Mouse (Mus musculus): Measurements from ENCODE around the gene Nmbr. TPM values are rescaled to one million over a fixed set of nuclear protein-coding genes. Genes with fewer than 3 reads are reported as not detected.

The Nmbr gene
- polyA plus RNA-seq (2015; fragmentation: Nextera tagmentation; extraction: Ambion mirVana) = 1.3 and 1.8 TPM in 2 replicates

DNA sequence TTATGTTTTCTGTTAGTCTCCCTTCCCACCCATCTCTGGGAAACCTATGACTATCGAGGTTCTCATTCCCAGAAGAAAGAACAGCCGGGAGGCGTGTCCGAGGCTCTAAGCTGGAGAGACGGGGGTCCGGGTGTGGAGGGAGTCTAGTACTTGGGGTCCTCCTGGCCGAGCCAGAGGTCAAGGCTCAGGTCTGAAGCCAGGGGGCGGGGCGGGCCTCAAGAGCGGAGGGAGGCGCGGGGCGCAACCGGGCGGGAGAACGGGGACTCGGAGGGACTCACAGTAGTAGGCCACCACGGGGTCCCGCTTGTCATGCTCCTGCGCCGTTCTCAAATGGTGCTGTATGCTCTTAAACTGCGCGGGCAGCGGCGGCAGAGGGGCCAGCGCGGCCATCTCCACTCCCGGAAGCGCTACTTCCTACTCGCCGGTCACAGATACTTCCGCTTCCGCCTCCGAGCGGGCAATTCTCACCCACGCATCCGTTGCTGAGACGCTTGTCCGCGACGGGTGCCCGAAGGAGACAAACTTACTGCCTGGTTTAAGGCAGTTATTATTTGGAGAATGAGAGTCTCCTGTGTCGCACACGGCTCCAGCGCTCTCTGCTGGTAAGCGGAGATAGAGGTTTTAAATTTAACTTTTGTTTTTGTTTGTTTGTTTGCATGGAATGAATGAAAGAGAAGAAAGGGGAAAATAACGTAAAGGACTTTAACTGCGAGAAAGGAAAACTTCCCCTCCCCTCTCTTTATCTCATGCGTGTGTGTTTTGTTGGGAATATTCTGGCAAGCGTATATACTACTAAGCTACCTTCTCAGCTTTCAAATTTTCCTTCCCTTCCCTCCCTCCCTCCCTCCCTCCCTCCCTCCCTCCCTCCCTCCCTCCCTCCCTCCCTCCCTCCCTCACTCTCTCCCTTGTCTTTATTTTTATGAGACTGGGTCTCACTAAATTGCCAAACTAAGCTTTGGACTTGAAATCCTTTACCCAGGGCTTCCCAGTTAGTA lies at the start of gene Nmbr, which contains the start of gene Vta1:
Nmbr (plus strand) TSS at position 520 of the 995 bp plus-strand sequence.
Vta1 (minus strand) TSS at position 489 of the 995 bp plus-strand sequence.
- peaks cover 17% of the 10 kb centered on the region for H3K4me1 ChIP-seq (replicated peaks; ENCODE audit: control insufficient read depth, insufficient read depth, low read length)

DNA sequence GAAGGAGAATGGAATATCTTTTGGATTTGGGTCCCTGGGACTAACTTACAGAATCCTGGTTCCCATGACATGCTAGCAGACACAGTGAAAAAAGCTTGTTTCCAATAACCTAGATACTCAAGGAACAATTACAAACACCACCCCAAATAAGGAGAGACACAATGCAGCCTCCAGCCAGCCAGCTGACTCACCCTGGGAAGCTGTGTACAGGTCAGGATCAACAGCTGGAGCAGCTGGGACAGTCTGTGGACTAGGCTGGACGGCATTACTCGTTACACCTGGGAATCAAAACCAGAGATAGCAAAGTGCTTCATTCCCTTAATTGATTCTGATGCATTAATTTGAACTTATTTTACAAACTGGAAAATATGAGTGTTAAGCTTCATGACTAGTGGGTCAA lies 44.5 kb upstream of the Nmbr start:
- 90% methylated on average over 2 of the region's 2 CpGs for WGBS
- no peak overlapping the region for H3K4me2 ChIP-seq (ENCODE audit: low read length)
- no peaks in the 10 kb centered on the region for H3K27me3 ChIP-seq (replicated peaks; ENCODE audit: control insufficient read depth, insufficient read depth, low read length)
- peaks cover 10% of the 10 kb centered on the region for H3K36me3 ChIP-seq (ENCODE audit: control insufficient read depth, insufficient read depth)
- H3K9me3 ChIP-seq (ENCODE audit: control insufficient read depth, low read length) = no peaks in the 10 kb centered on the region
- no peak overlapping the region for H3K9ac ChIP-seq (replicated peaks; ENCODE audit: low read depth, low read length)
- no peaks in the 10 kb centered on the region for H3K4me1 ChIP-seq (replicated peaks; ENCODE audit: control insufficient read depth, insufficient read depth, low read length)
- no peak for ATAC-seq
- no peak overlapping the region for H3K27ac ChIP-seq (ENCODE audit: low read length)
- no peak overlapping the region for H3K4me3 ChIP-seq (replicated peaks; ENCODE audit: low read length)

More for the DNA sequence above, at the start of gene Nmbr, which contains the start of gene Vta1:
- no peaks in the 10 kb centered on the region for H3K9me3 ChIP-seq (ENCODE audit: control insufficient read depth, low read length)
- under 1% methylated on average over 50 of the region's 50 CpGs for WGBS
- peak; percentile 97 for ATAC-seq
- H3K4me3 ChIP-seq (replicated peaks; ENCODE audit: low read length) = peak within 1 kb of the TSS; percentile 88
- H3K27ac ChIP-seq (ENCODE audit: low read length) = peak within 1 kb of the TSS; percentile 66
- H3K4me2 ChIP-seq (ENCODE audit: low read length) = peak within 1 kb of the TSS; percentile 71
- peak within 1 kb of the TSS; percentile 83 for H3K9ac ChIP-seq (replicated peaks; ENCODE audit: low read depth, low read length)
- H3K27me3 ChIP-seq (replicated peaks; ENCODE audit: control insufficient read depth, insufficient read depth, low read length) = no peaks in the 10 kb centered on the region
- no peaks in the 10 kb centered on the region for H3K36me3 ChIP-seq (ENCODE audit: control insufficient read depth, insufficient read depth)

DNA sequence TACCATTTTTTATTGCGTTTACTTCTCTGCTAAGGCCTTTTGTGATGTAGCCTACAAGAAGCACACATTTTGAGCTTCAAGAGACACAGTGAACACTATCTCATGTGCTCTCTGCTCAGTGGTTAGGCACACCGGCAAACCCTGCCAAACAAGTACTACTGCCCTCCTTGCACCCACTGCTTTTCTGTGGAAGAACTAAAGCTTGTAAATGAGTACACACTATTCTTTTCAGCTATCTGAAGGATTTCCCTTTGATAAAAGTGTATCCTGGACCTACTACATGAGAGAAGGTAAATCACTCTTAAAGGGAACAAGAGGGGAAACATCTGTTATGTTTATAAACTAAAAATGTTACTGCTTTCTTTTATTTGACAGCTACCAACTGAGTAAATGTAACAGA lies 39.2 kb upstream of the Nmbr start:
- Histone ChIP-seq H3K36me3 (ENCODE audit: control insufficient read depth, insufficient read depth) (peaks cover 10% of the 10 kb centered on the region; the same call in 1 of the 2 replicates), H3K9me3 (ENCODE audit: control insufficient read depth, low read length) (no peaks in the 10 kb centered on the region), H3K9ac (replicated peaks; ENCODE audit: low read depth, low read length) (no peak overlapping the region), H3K27me3 (replicated peaks; ENCODE audit: control insufficient read depth, insufficient read depth, low read length) (no peaks in the 10 kb centered on the region), H3K4me1 (replicated peaks; ENCODE audit: control insufficient read depth, insufficient read depth, low read length) (no peaks in the 10 kb centered on the region), H3K4me2 (ENCODE audit: low read length) (no peak overlapping the region), H3K4me3 (replicated peaks; ENCODE audit: low read length) (no peak overlapping the region), H3K27ac (ENCODE audit: low read length) (no peak overlapping the region)
- whole genome bisulfite sequencing = 93% methylated on average over 2 of the region's 2 CpGs
- ATAC-seq = no peak

GRCm38 (mm10) chr10:14685663-14686062 lies 19.7 kb upstream of the Nmbr start:
- WGBS = 96% methylated on average over 1 of the region's 1 CpGs
- H3K27ac ChIP-seq (ENCODE audit: low read length) = no peak overlapping the region
- H3K9me3 ChIP-seq (ENCODE audit: control insufficient read depth, low read length) = 0 out of 2 replicates have a peak, but pooled peaks cover 2% of the 10 kb centered on the region
- no peak overlapping the region for H3K4me2 ChIP-seq (ENCODE audit: low read length)
- ATAC-seq = no peak
- no peaks in the 10 kb centered on the region for H3K27me3 ChIP-seq (replicated peaks; ENCODE audit: control insufficient read depth, insufficient read depth, low read length)
- no peak overlapping the region for H3K9ac ChIP-seq (replicated peaks; ENCODE audit: low read depth, low read length)
- H3K4me1 ChIP-seq (replicated peaks; ENCODE audit: control insufficient read depth, insufficient read depth, low read length) = no peaks in the 10 kb centered on the region
- H3K36me3 ChIP-seq (ENCODE audit: control insufficient read depth, insufficient read depth) = peaks cover 15% of the 10 kb centered on the region; the same call in 1 of the 2 replicates
- no peak overlapping the region for H3K4me3 ChIP-seq (replicated peaks; ENCODE audit: low read length)

GRCm38 (mm10) chr10:14688785-14689442 lies 16.5 kb upstream of the Nmbr start:
- no peak overlapping the region for H3K9ac ChIP-seq (replicated peaks; ENCODE audit: low read depth, low read length)
- H3K4me1 ChIP-seq (replicated peaks; ENCODE audit: control insufficient read depth, insufficient read depth, low read length) = 0 out of 2 replicates have a peak, but pooled peaks cover 3% of the 10 kb centered on the region
- no peak for ATAC-seq
- H3K9me3 ChIP-seq (ENCODE audit: control insufficient read depth, low read length) = 0 out of 2 replicates have a peak, but pooled peaks cover 2% of the 10 kb centered on the region
- H3K4me2 ChIP-seq (ENCODE audit: low read length) = no peak overlapping the region
- WGBS = 96% methylated on average over 6 of the region's 6 CpGs
- H3K27ac ChIP-seq (ENCODE audit: low read length) = no peak overlapping the region
- no peak overlapping the region for H3K4me3 ChIP-seq (replicated peaks; ENCODE audit: low read length)
- peaks cover 12% of the 10 kb centered on the region; the same call in 1 of the 2 replicates for H3K36me3 ChIP-seq (ENCODE audit: control insufficient read depth, insufficient read depth)
- no peaks in the 10 kb centered on the region for H3K27me3 ChIP-seq (replicated peaks; ENCODE audit: control insufficient read depth, insufficient read depth, low read length)

GRCm38 (mm10) chr10:14690349-14690748 lies 15.0 kb upstream of the Nmbr start:
- peaks cover 12% of the 10 kb centered on the region; the same call in 1 of the 2 replicates for H3K36me3 ChIP-seq (ENCODE audit: control insufficient read depth, insufficient read depth)
- H3K9me3 ChIP-seq (ENCODE audit: control insufficient read depth, low read length) = 0 out of 2 replicates have a peak, but pooled peaks cover 2% of the 10 kb centered on the region
- no peak overlapping the region for H3K27ac ChIP-seq (ENCODE audit: low read length)
- H3K4me1 ChIP-seq (replicated peaks; ENCODE audit: control insufficient read depth, insufficient read depth, low read length) = 0 out of 2 replicates have a peak, but pooled peaks cover 3% of the 10 kb centered on the region
- ATAC-seq = no peak
- no peak overlapping the region for H3K4me3 ChIP-seq (replicated peaks; ENCODE audit: low read length)
- H3K9ac ChIP-seq (replicated peaks; ENCODE audit: low read depth, low read length) = no peak overlapping the region
- no peak overlapping the region for H3K4me2 ChIP-seq (ENCODE audit: low read length)
- WGBS = 31% methylated on average over 3 of the region's 3 CpGs
- no peaks in the 10 kb centered on the region for H3K27me3 ChIP-seq (replicated peaks; ENCODE audit: control insufficient read depth, insufficient read depth, low read length)

DNA sequence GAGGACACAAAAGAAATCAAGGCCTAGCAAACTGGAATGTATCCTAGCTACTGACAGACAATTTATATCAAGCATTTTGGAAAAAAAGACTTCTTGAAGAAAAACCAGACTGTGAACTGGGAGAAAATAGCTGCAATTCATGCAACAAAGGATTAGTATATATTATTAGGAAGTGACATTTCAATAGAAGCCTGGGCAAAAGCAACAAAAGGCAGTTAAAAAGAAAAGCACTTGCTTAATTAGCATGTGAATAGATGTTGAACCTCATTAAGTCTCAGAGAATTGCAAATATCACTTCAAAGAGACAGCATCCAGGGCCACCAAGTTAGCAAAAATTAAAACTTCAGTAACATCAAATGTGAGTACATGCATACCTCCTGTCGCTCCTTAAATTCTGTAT lies 2.2 kb upstream of the Nmbr start:
- H3K9me3 ChIP-seq (ENCODE audit: control insufficient read depth, low read length) = no peaks in the 10 kb centered on the region
- no peaks in the 10 kb centered on the region for H3K27me3 ChIP-seq (replicated peaks; ENCODE audit: control insufficient read depth, insufficient read depth, low read length)
- 19% methylated on average over 1 of the region's 1 CpGs for WGBS
- no peaks in the 10 kb centered on the region for H3K36me3 ChIP-seq (ENCODE audit: control insufficient read depth, insufficient read depth)
- H3K4me2 ChIP-seq (ENCODE audit: low read length) = peak overlapping the region; percentile 71
- H3K9ac ChIP-seq (replicated peaks; ENCODE audit: low read depth, low read length) = peak overlapping the region; percentile 1; the same call in 1 of the 2 replicates
- peak overlapping the region; percentile 15; the same call in 1 of the 2 replicates for H3K4me3 ChIP-seq (replicated peaks; ENCODE audit: low read length)
- H3K27ac ChIP-seq (ENCODE audit: low read length) = no peak overlapping the region; the same call in 1 of the 2 replicates
- peaks cover 17% of the 10 kb centered on the region for H3K4me1 ChIP-seq (replicated peaks; ENCODE audit: control insufficient read depth, insufficient read depth, low read length)
- peak; percentile 16 for ATAC-seq

DNA sequence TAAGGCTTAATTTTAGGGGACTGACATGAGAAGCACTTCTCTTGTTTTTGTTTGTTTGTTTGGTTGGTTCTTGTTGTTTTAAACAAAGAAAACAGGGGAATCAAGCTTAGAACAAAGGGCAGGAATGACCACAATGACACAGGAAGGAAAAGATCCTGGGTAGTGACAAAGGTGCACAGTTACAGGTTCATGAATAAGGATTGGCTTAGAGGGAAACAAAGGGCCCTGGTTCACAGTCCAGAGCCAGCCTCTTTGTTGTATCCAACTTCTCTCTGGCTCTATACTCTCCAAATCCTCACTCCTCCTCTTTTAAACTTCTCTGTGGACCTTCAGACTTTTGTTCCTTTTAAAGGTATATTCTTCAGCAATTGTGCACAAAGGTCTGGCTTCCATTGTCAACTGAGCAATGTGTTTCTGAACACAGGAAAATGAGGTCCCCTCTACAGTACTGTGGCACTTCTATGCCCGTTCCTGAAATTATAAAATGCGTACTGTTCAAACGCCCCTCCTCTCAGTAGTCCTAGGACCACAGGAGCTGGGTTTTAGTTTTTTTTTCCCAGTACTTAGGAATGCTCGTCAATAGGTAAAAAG lies 1.5 kb upstream of the Nmbr start:
- H3K9me3 ChIP-seq (ENCODE audit: control insufficient read depth, low read length) = no peaks in the 10 kb centered on the region
- H3K36me3 ChIP-seq (ENCODE audit: control insufficient read depth, insufficient read depth) = no peaks in the 10 kb centered on the region
- H3K9ac ChIP-seq (replicated peaks; ENCODE audit: low read depth, low read length) = peak overlapping the region; percentile 1; the same call in 1 of the 2 replicates
- peak overlapping the region; percentile 58; the same call in 1 of the 2 replicates for H3K27ac ChIP-seq (ENCODE audit: low read length)
- peaks cover 17% of the 10 kb centered on the region for H3K4me1 ChIP-seq (replicated peaks; ENCODE audit: control insufficient read depth, insufficient read depth, low read length)
- peak overlapping the region; percentile 15 for H3K4me3 ChIP-seq (replicated peaks; ENCODE audit: low read length)
- H3K4me2 ChIP-seq (ENCODE audit: low read length) = peak overlapping the region; percentile 71
- H3K27me3 ChIP-seq (replicated peaks; ENCODE audit: control insufficient read depth, insufficient read depth, low read length) = no peaks in the 10 kb centered on the region
- WGBS = 39% methylated on average over 4 of the region's 4 CpGs
- ATAC-seq = no peak

All from forebrain, embryonic 16.5 days (tissue).